Mouse (Mus musculus) right cerebral cortex, postnatal 25 days (tissue): ENCODE data around the gene Gm10037.

Experiments
- DNase-seq: peaks from one replicate; pipeline ENCODE4 v3.0.0; 2022

Gm10037 gene

DNA sequence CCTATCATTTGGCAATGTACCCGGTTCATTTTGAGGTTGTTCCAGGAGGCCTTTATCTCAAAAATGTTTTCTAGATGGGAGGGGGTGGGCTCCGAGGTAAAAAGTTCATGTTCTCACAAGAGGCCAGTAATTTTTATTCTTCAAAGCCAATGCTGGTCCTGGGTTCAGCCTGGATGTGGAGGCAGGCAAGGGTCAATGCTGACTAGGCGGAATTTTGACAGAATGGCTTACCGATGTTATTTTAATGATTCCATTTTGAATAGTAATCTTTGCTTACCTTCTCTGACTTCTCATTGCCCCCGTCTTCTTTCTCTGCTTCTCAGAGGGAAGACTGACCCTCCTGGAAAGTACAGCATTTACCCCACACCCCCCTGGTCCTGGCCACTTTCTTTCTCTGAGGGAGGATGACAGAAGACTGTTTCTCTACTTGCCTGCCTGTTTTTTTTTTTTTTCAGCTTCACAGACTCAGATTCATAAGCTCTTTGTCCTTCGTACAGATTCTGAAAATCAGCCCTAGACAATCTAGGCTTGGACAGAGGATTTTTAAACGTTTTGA is 45.9 kb downstream of the Gm10037 start:
- no peak for DNase-seq

DNA sequence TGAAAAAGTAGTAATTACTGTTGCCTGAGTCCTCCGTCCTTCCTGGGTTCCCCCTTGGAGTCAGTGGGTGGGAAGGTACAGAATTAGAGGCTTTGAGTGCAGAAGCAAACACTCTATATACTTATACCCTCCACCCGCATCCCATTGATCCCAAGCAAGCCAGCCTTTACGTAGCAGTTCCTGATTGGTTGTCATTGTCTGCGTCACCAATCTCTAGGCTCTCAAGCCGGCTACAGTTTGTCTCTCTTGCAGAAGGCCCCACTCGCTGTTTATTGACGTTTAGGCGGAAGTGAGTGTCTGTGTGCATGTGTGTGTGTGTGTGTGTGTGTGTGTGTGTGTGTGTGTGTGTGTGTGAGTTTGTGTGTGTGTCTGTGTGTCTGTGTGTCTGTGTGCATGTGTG is 53.1 kb downstream of the Gm10037 start:
- DNase-seq = no peak
